Mouse (Mus musculus) midbrain, embryonic 11.5 days (tissue): ENCODE results near the gene Negr1. TPM values are rescaled to one million over a fixed set of nuclear protein-coding genes. Genes with fewer than 3 reads are reported as not detected.
A peak's percentile ranks its signal among the peaks of the same experiment; 100 is the strongest.

Experiments used
- ATAC-seq: fragments of 200-750 bp; cut with Nextera tagmentation; 2 replicates; pipeline ENCODE4 v1.8.0; 2017; ENCODE audit warnings: moderate TSS enrichment, moderate library complexity; ENCODE audit not compliant: low FRiP score
- DNase-seq: peaks from one replicate; pipeline ENCODE4 v3.0.0; 2015; ENCODE audit warnings: low spot score; ENCODE audit errors: missing footprints
- H3K27ac ChIP-seq: fragments of 300-500 bp; sonication (generic); 2 replicates; pipeline ENCODE4 v1.5.1; 2014; ENCODE audit warnings: low read depth, low read length
- H3K27me3 ChIP-seq: fragments of 300-500 bp; sonication (generic); 2 replicates; pipeline ENCODE4 v1.6.1; 2014; ENCODE audit warnings: mild to moderate bottlenecking, low read length, moderate library complexity, mixed read lengths; ENCODE audit not compliant: control insufficient read depth, insufficient read depth
- H3K36me3 ChIP-seq: fragments of 300-500 bp; sonication (generic); 2 replicates; pipeline ENCODE4 v1.6.1; 2014; ENCODE audit warnings: mild to moderate bottlenecking, low read length, moderate library complexity, mixed read lengths; ENCODE audit not compliant: control insufficient read depth, insufficient read depth
- H3K4me1 ChIP-seq: fragments of 300-500 bp; sonication (generic); 2 replicates; pipeline ENCODE4 v1.6.1; 2014; ENCODE audit warnings: low read length; ENCODE audit not compliant: control insufficient read depth, insufficient read depth
- H3K4me2 ChIP-seq: fragments of 300-500 bp; sonication (generic); 2 replicates; pipeline ENCODE4 v1.6.1; 2014; ENCODE audit warnings: mild to moderate bottlenecking, moderate library complexity
- H3K4me3 ChIP-seq: fragments of 300-500 bp; sonication (generic); 2 replicates; pipeline ENCODE4 v1.5.1; 2014; ENCODE audit warnings: low read depth, low read length
- H3K9ac ChIP-seq: fragments of 300-500 bp; sonication (generic); 2 replicates; pipeline ENCODE4 v1.6.1; 2014; ENCODE audit warnings: low read length
- H3K9me3 ChIP-seq: fragments of 300-500 bp; sonication (generic); 2 replicates; pipeline ENCODE4 v1.6.1; 2016; ENCODE audit warnings: low read length; ENCODE audit not compliant: control insufficient read depth
- WGBS: fragments of 180-500 bp; shearing (Covaris S2); extraction: QIAGEN DNeasy Blood & Tissue Kit; methylation state at CpG from one replicate; pipeline ENCODE4 v1.1.7; 2014; 5-methylcytosine and 5-hydroxymethylcytosine counted together
- polyA plus RNA-seq: library from polyadenylated mRNA; unstranded; fragments of >200 nt; fragmentation: Nextera tagmentation; extraction: Ambion mirVana; gene quantifications from 2 replicates; pipeline ENCODE4 v1.2.1, GENCODE M21; 2014

Gene Negr1
- polyA plus RNA-seq, 1 experiment from 2014 or later: 4.4 TPM

GRCm38 (mm10) chr3:156736335-156736734 lies 174.7 kb downstream of the Negr1 start:
- H3K9me3 ChIP-seq: no peaks in the 10 kb centered on the region
- H3K4me2 ChIP-seq: no peak overlapping the region
- peak; percentile 64 for DNase-seq
- H3K27me3 ChIP-seq: no peaks in the 10 kb centered on the region
- no peak overlapping the region for H3K9ac ChIP-seq
- no peak overlapping the region for H3K27ac ChIP-seq
- peak; percentile 63 for ATAC-seq
- H3K36me3 ChIP-seq: no peaks in the 10 kb centered on the region
- H3K4me1 ChIP-seq: no peaks in the 10 kb centered on the region
- no peak overlapping the region for H3K4me3 ChIP-seq

- Histone ChIP-seq H3K4me1 (no peaks in the 10 kb centered on the region), H3K27me3 (no peaks in the 10 kb centered on the region), H3K9me3 (no peaks in the 10 kb centered on the region), H3K4me2 (no peak overlapping the region), H3K4me3 (no peak overlapping the region), H3K36me3 (no peaks in the 10 kb centered on the region), H3K9ac (no peak overlapping the region), H3K27ac (no peak overlapping the region)
- ATAC-seq (no peak), DNase-seq (no peak)
- WGBS: 85% methylated on average over 3 of the region's 3 CpGs
Observed at GRCm38 (mm10) chr3:156739529-156739928, 177.9 kb downstream of the Negr1 start.

GRCm38 (mm10) chr3:156743266-156743665 lies 181.7 kb downstream of the Negr1 start:
- H3K4me1 ChIP-seq: no peaks in the 10 kb centered on the region
- H3K4me3 ChIP-seq: no peak overlapping the region
- H3K27ac ChIP-seq: no peak overlapping the region
- 80% methylated on average over 1 of the region's 1 CpGs for WGBS
- no peak overlapping the region for H3K4me2 ChIP-seq
- no peaks in the 10 kb centered on the region for H3K9me3 ChIP-seq
- ATAC-seq (no peak), DNase-seq (no peak)
- no peaks in the 10 kb centered on the region for H3K27me3 ChIP-seq
- no peaks in the 10 kb centered on the region for H3K36me3 ChIP-seq
- no peak overlapping the region for H3K9ac ChIP-seq

- no peak for ATAC-seq
- Histone ChIP-seq H3K4me3 (no peak overlapping the region), H3K36me3 (no peaks in the 10 kb centered on the region)
Observed at GRCm38 (mm10) chr3:156745218-156745770, 183.7 kb downstream of the Negr1 start.

GRCm38 (mm10) chr3:156747456-156747855 lies 185.9 kb downstream of the Negr1 start:
- no peak overlapping the region for H3K4me3 ChIP-seq
- H3K4me2 ChIP-seq: no peak overlapping the region
- 84% methylated on average over 3 of the region's 3 CpGs for WGBS
- no peaks in the 10 kb centered on the region for H3K36me3 ChIP-seq
- ATAC-seq: no peak
- H3K27ac ChIP-seq: no peak overlapping the region
- no peak for DNase-seq
- H3K27me3 ChIP-seq: no peaks in the 10 kb centered on the region
- no peaks in the 10 kb centered on the region for H3K4me1 ChIP-seq
- H3K9ac ChIP-seq: no peak overlapping the region
- no peaks in the 10 kb centered on the region for H3K9me3 ChIP-seq

More at GRCm38 (mm10) chr3:156745218-156745770, 183.7 kb downstream of the Negr1 start:
- DNase-seq: no peak
- no peak overlapping the region for H3K27ac ChIP-seq
- no peaks in the 10 kb centered on the region for H3K4me1 ChIP-seq
- H3K9ac ChIP-seq: no peak overlapping the region
- WGBS: 89% methylated on average over 5 of the region's 5 CpGs
- H3K27me3 ChIP-seq: no peaks in the 10 kb centered on the region
- no peak overlapping the region for H3K4me2 ChIP-seq
- no peaks in the 10 kb centered on the region for H3K9me3 ChIP-seq

GRCm38 (mm10) chr3:156753780-156754373 lies 192.3 kb downstream of the Negr1 start:
- no peak for ATAC-seq
- no peaks in the 10 kb centered on the region for H3K4me1 ChIP-seq

GRCm38 (mm10) chr3:156754790-156755530 lies 193.4 kb downstream of the Negr1 start:
- no peak for DNase-seq
- Histone ChIP-seq H3K4me2 (no peak overlapping the region), H3K4me1 (no peaks in the 10 kb centered on the region), H3K36me3 (no peaks in the 10 kb centered on the region), H3K27ac (no peak overlapping the region), H3K9me3 (no peaks in the 10 kb centered on the region), H3K27me3 (no peaks in the 10 kb centered on the region), H3K9ac (no peak overlapping the region), H3K4me3 (no peak overlapping the region)
- WGBS: 71% methylated on average over 1 of the region's 1 CpGs
- ATAC-seq: peak; percentile 69

More at GRCm38 (mm10) chr3:156753780-156754373, 192.3 kb downstream of the Negr1 start:
- H3K4me3 ChIP-seq: no peak overlapping the region
- no peak for DNase-seq
- no peaks in the 10 kb centered on the region for H3K9me3 ChIP-seq
- H3K4me2 ChIP-seq: no peak overlapping the region
- H3K27ac ChIP-seq: no peak overlapping the region
- no peaks in the 10 kb centered on the region for H3K27me3 ChIP-seq
- H3K36me3 ChIP-seq: no peaks in the 10 kb centered on the region
- WGBS: 74% methylated on average over 4 of the region's 4 CpGs
- H3K9ac ChIP-seq: no peak overlapping the region

- DNase-seq (no peak), ATAC-seq (no peak)
- H3K36me3 ChIP-seq: no peaks in the 10 kb centered on the region
- no peak overlapping the region for H3K27ac ChIP-seq
- H3K4me3 ChIP-seq: no peak overlapping the region
- H3K4me1 ChIP-seq: no peaks in the 10 kb centered on the region
- no peaks in the 10 kb centered on the region for H3K27me3 ChIP-seq
- no peaks in the 10 kb centered on the region for H3K9me3 ChIP-seq
- no peak overlapping the region for H3K9ac ChIP-seq
- WGBS: 80% methylated on average over 3 of the region's 3 CpGs
- H3K4me2 ChIP-seq: no peak overlapping the region
Observed at GRCm38 (mm10) chr3:156765015-156765414, 203.4 kb downstream of the Negr1 start.

GRCm38 (mm10) chr3:156766171-156766845 lies 204.7 kb downstream of the Negr1 start:
- ATAC-seq: no peak
- Histone ChIP-seq H3K4me2 (no peak overlapping the region), H3K4me1 (no peaks in the 10 kb centered on the region), H3K4me3 (no peak overlapping the region), H3K27me3 (no peaks in the 10 kb centered on the region), H3K9ac (no peak overlapping the region), H3K36me3 (no peaks in the 10 kb centered on the region), H3K9me3 (no peaks in the 10 kb centered on the region), H3K27ac (no peak overlapping the region)
- WGBS: 78% methylated on average over 2 of the region's 2 CpGs
- no peak for DNase-seq
